Mouse (Mus musculus) limb, embryonic 15.5 days (tissue): ENCODE measurements around the gene Babam2. TPM values are rescaled to one million over a fixed set of nuclear protein-coding genes. Genes with fewer than 3 reads are reported as not detected.

Experiments
- ATAC-seq: fragments of 200-750 bp; cut with Nextera tagmentation; 2 replicates; pipeline ENCODE4 v1.8.0; 2017; ENCODE audit warnings: low read depth, moderate TSS enrichment; ENCODE audit not compliant: insufficient number of reproducible peaks, low FRiP score, low TSS enrichment
- H3K27ac ChIP-seq: fragments of 300-500 bp; sonication (generic); 2 replicates; pipeline ENCODE4 v1.5.1; 2015; ENCODE audit warnings: moderate library complexity, mild to moderate bottlenecking, inconsistent platforms
- H3K27me3 ChIP-seq: fragments of 300-500 bp; sonication (generic); 2 replicates; pipeline ENCODE4 v1.6.1; 2015; ENCODE audit warnings: inconsistent platforms
- H3K36me3 ChIP-seq: fragments of 300-500 bp; sonication (generic); 2 replicates; pipeline ENCODE4 v1.6.1; 2015; ENCODE audit warnings: inconsistent platforms
- H3K4me1 ChIP-seq: fragments of 300-500 bp; sonication (generic); 2 replicates; pipeline ENCODE4 v1.6.1; 2015; ENCODE audit warnings: inconsistent platforms
- H3K4me2 ChIP-seq: fragments of 300-500 bp; sonication (generic); 2 replicates; pipeline ENCODE4 v1.6.1; 2015; ENCODE audit warnings: mild to moderate bottlenecking, inconsistent platforms
- H3K4me3 ChIP-seq: fragments of 300-500 bp; sonication (generic); 2 replicates; pipeline ENCODE4 v1.5.1; 2015; ENCODE audit warnings: mild to moderate bottlenecking, inconsistent platforms
- H3K9ac ChIP-seq: fragments of 300-500 bp; sonication (generic); 2 replicates; pipeline ENCODE4 v1.6.1; 2015; ENCODE audit warnings: inconsistent platforms
- H3K9me3 ChIP-seq: fragments of 300-500 bp; sonication (generic); 2 replicates; pipeline ENCODE4 v1.6.1; 2016; ENCODE audit warnings: inconsistent platforms
- WGBS: fragments of 180-500 bp; shearing (Covaris S2); methylation state at CpG from one replicate; pipeline ENCODE4 v1.1.7; 2015; 5-methylcytosine and 5-hydroxymethylcytosine counted together
- polyA plus RNA-seq: library from polyadenylated mRNA; unstranded; fragments of >200 nt; fragmentation: Nextera tagmentation; extraction: Ambion mirVana; gene quantifications from 2 replicates; pipeline ENCODE4 v1.2.1, GENCODE M21; 2015

Gene Babam2
- polyA plus RNA-seq, 1 experiment from 2014 or later: 50.5 TPM

GRCm38 (mm10) chr5:31715486-31716150, 18.1 kb downstream of the Babam2 start:
- no peaks in the 10 kb centered on the region for H3K9me3 ChIP-seq
- H3K4me2 ChIP-seq: no peak overlapping the region
- H3K4me3 ChIP-seq: no peak overlapping the region
- H3K27ac ChIP-seq: no peak overlapping the region
- H3K36me3 ChIP-seq: no peaks in the 10 kb centered on the region
- ATAC-seq: no peak
- 52% methylated on average over 4 of the region's 4 CpGs for WGBS
- H3K9ac ChIP-seq: no peak overlapping the region
- H3K4me1 ChIP-seq: no peaks in the 10 kb centered on the region
- H3K27me3 ChIP-seq: no peaks in the 10 kb centered on the region

GRCm38 (mm10) chr5:31724519-31724918, 27.0 kb downstream of the Babam2 start:
- Histone ChIP-seq H3K9ac (no peak overlapping the region), H3K4me2 (no peak overlapping the region), H3K27ac (no peak overlapping the region), H3K36me3 (no peaks in the 10 kb centered on the region), H3K4me3 (no peak overlapping the region), H3K9me3 (no peaks in the 10 kb centered on the region), H3K4me1 (no peaks in the 10 kb centered on the region), H3K27me3 (no peaks in the 10 kb centered on the region)
- WGBS: 73% methylated on average over 6 of the region's 6 CpGs
- ATAC-seq: no peak

GRCm38 (mm10) chr5:31725885-31726284, 28.4 kb downstream of the Babam2 start:
- Histone ChIP-seq H3K4me2 (no peak overlapping the region), H3K4me3 (no peak overlapping the region), H3K9ac (no peak overlapping the region), H3K9me3 (no peaks in the 10 kb centered on the region), H3K27me3 (no peaks in the 10 kb centered on the region), H3K27ac (no peak overlapping the region), H3K4me1 (no peaks in the 10 kb centered on the region), H3K36me3 (no peaks in the 10 kb centered on the region)
- no peak for ATAC-seq
- 86% methylated on average over 2 of the region's 2 CpGs for WGBS

GRCm38 (mm10) chr5:31727456-31727855, 30.0 kb downstream of the Babam2 start:
- no peak overlapping the region for H3K27ac ChIP-seq
- H3K4me2 ChIP-seq: no peak overlapping the region
- no peaks in the 10 kb centered on the region for H3K36me3 ChIP-seq
- H3K4me3 ChIP-seq: no peak overlapping the region
- ATAC-seq: no peak
- no peaks in the 10 kb centered on the region for H3K9me3 ChIP-seq
- WGBS: 78% methylated on average over 5 of the region's 5 CpGs
- no peaks in the 10 kb centered on the region for H3K4me1 ChIP-seq
- H3K9ac ChIP-seq: no peak overlapping the region
- H3K27me3 ChIP-seq: no peaks in the 10 kb centered on the region

GRCm38 (mm10) chr5:31732644-31733338, 35.3 kb downstream of the Babam2 start:
- no peaks in the 10 kb centered on the region for H3K27me3 ChIP-seq
- no peak overlapping the region for H3K27ac ChIP-seq
- H3K36me3 ChIP-seq: no peaks in the 10 kb centered on the region
- no peaks in the 10 kb centered on the region for H3K4me1 ChIP-seq
- no peak for ATAC-seq
- H3K9ac ChIP-seq: no peak overlapping the region
- H3K4me3 ChIP-seq: no peak overlapping the region
- no peaks in the 10 kb centered on the region for H3K9me3 ChIP-seq
- 50% methylated on average over 3 of the region's 3 CpGs for WGBS
- H3K4me2 ChIP-seq: no peak overlapping the region

- no peak overlapping the region for H3K9ac ChIP-seq
- no peak overlapping the region for H3K4me3 ChIP-seq
- ATAC-seq: no peak
- 91% methylated on average over 1 of the region's 1 CpGs for WGBS
- H3K4me1 ChIP-seq: no peaks in the 10 kb centered on the region
- H3K27ac ChIP-seq: no peak overlapping the region
- no peaks in the 10 kb centered on the region for H3K9me3 ChIP-seq
- H3K36me3 ChIP-seq: no peaks in the 10 kb centered on the region
- H3K4me2 ChIP-seq: no peak overlapping the region
- H3K27me3 ChIP-seq: no peaks in the 10 kb centered on the region
These were observed 44.4 kb downstream of the Babam2 start for GRCm38 (mm10) chr5:31741931-31742330.

- ATAC-seq: no peak
- 49% methylated on average over 4 of the region's 4 CpGs for WGBS
- H3K4me1 ChIP-seq: no peaks in the 10 kb centered on the region
- no peak overlapping the region for H3K9ac ChIP-seq
- no peak overlapping the region for H3K4me2 ChIP-seq
- H3K27me3 ChIP-seq: no peaks in the 10 kb centered on the region
- H3K4me3 ChIP-seq: no peak overlapping the region
- no peaks in the 10 kb centered on the region for H3K36me3 ChIP-seq
- H3K27ac ChIP-seq: no peak overlapping the region
- no peaks in the 10 kb centered on the region for H3K9me3 ChIP-seq
These were observed 45.1 kb downstream of the Babam2 start for GRCm38 (mm10) chr5:31742521-31743031.

DNA sequence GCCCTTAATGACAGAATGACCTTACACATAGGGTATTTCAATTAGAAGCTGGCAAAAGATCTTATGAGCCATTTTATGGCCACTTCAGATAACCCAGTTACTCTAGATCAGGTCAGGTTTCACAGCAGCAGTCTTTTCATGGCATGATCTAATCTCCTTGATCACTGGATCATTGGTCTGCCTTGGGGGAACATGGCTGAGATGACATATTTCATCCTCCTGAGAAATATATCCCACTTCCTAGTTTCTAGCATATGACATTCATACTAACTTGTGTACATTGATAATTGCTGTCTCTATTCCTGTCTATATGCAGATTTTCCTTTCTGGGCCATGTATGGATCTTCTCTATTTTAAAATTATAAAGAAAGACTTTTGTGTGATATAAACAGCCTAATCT, 51.9 kb downstream of the Babam2 start:
- Histone ChIP-seq H3K9ac (no peak overlapping the region), H3K4me3 (no peak overlapping the region), H3K4me2 (no peak overlapping the region), H3K27me3 (no peaks in the 10 kb centered on the region), H3K4me1 (0 out of 2 replicates have a peak, but pooled peaks cover 11% of the 10 kb centered on the region), H3K9me3 (no peaks in the 10 kb centered on the region), H3K36me3 (no peaks in the 10 kb centered on the region), H3K27ac (no peak overlapping the region)
- ATAC-seq: no peak

- H3K4me2 ChIP-seq: no peak overlapping the region
- no peak for ATAC-seq
- no peaks in the 10 kb centered on the region for H3K36me3 ChIP-seq
- 0 out of 2 replicates have a peak, but pooled peaks cover 11% of the 10 kb centered on the region for H3K4me1 ChIP-seq
- 52% methylated on average over 9 of the region's 9 CpGs for WGBS
- H3K9ac ChIP-seq: no peak overlapping the region
- H3K9me3 ChIP-seq: no peaks in the 10 kb centered on the region
- H3K4me3 ChIP-seq: no peak overlapping the region
- H3K27ac ChIP-seq: no peak overlapping the region
- no peaks in the 10 kb centered on the region for H3K27me3 ChIP-seq
These were observed 52.9 kb downstream of the Babam2 start for GRCm38 (mm10) chr5:31750231-31750925.

DNA sequence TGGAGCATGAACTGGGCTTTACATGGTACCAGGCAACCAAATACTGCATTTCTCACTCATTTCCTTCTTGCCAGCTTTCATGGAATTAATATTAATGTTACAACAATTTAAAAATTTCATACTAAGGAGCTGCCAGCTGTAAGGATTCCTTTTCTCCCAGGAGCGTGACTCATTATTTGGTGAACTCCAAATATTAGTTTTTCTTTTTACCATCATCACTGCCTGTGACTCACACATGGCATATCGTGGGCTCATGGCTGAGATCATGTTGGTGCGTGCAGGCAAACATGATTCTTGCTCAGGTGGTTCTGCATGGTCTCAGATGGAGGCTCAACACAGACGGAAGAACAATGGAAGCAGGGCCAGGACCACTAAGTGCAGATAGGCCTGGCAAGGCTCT, 53.5 kb downstream of the Babam2 start:
- no peak overlapping the region for H3K4me3 ChIP-seq
- H3K9me3 ChIP-seq: no peaks in the 10 kb centered on the region
- 77% methylated on average over 4 of the region's 4 CpGs for WGBS
- 0 out of 2 replicates have a peak, but pooled peaks cover 11% of the 10 kb centered on the region for H3K4me1 ChIP-seq
- H3K9ac ChIP-seq: no peak overlapping the region
- H3K27me3 ChIP-seq: no peaks in the 10 kb centered on the region
- no peak overlapping the region for H3K27ac ChIP-seq
- no peaks in the 10 kb centered on the region for H3K36me3 ChIP-seq
- no peak for ATAC-seq
- H3K4me2 ChIP-seq: no peak overlapping the region

DNA sequence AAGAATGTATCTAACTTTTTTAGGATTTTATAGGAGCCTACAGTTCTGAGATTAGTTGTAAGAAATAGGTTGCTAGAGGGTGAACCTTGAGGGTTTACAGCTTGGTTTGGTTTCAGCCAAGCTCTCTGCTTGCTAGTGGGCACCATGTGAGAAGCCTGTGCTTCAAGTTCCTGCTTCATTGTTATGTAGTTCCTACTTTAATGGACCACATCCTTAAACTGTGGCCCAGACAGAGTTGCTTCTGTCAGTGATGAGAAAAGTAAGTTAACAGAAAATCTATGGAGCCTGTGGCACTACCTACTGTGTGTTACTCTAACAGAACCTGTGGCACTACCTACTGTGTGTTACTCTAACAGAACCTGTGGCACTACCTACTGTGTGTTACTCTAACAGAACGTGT, 57.1 kb downstream of the Babam2 start:
- Histone ChIP-seq H3K4me3 (no peak overlapping the region), H3K36me3 (no peaks in the 10 kb centered on the region), H3K9ac (no peak overlapping the region), H3K27ac (no peak overlapping the region), H3K4me2 (no peak overlapping the region), H3K27me3 (no peaks in the 10 kb centered on the region), H3K9me3 (no peaks in the 10 kb centered on the region), H3K4me1 (0 out of 2 replicates have a peak, but pooled peaks cover 11% of the 10 kb centered on the region)
- no peak for ATAC-seq
- WGBS: 97% methylated on average over 1 of the region's 1 CpGs

DNA sequence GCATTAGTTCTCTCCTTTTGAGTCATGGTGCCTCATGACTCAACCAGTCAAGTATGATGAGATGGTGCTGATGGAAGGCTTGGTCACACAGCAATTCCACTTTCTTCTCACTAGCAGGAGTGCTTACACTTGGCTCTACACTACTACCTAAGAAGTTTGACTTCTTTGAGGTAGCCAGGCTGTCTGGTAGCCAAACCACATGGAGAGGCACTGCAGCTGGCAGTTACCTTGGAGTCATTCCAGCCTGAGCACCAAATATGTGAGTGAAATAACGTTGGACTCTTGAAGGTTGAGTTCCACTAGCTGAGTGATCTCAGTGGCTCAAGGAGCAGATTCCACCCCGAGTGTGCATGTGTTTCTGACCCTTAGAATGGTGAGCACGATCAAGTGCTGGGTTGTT, 57.8 kb downstream of the Babam2 start:
- 71% methylated on average over 3 of the region's 3 CpGs for WGBS
- Histone ChIP-seq H3K27me3 (no peaks in the 10 kb centered on the region), H3K4me3 (no peak overlapping the region), H3K36me3 (no peaks in the 10 kb centered on the region), H3K9me3 (no peaks in the 10 kb centered on the region), H3K4me2 (no peak overlapping the region), H3K9ac (no peak overlapping the region), H3K27ac (no peak overlapping the region), H3K4me1 (0 out of 2 replicates have a peak, but pooled peaks cover 11% of the 10 kb centered on the region)
- no peak for ATAC-seq
